Mouse (Mus musculus) kidney, embryonic 16.5 days (tissue): ENCODE data around the gene Sipa1l2. TPM values are rescaled to one million over a fixed set of nuclear protein-coding genes. Genes with fewer than 3 reads are reported as not detected.

Experiments
- ATAC-seq: fragments of 200-750 bp; cut with Nextera tagmentation; 2 replicates; pipeline ENCODE4 v1.8.0; 2017; ENCODE audit warnings: moderate TSS enrichment; ENCODE audit not compliant: low FRiP score, low TSS enrichment
- H3K27ac ChIP-seq: fragments of 300-500 bp; sonication (generic); 2 replicates; pipeline ENCODE4 v1.5.1; 2014; ENCODE audit warnings: low read length
- H3K27me3 ChIP-seq: fragments of 300-500 bp; sonication (generic); 2 replicates; pipeline ENCODE4 v1.6.1; 2014; ENCODE audit warnings: low read length, control low read depth, mixed read lengths; ENCODE audit not compliant: insufficient read depth
- H3K36me3 ChIP-seq: fragments of 300-500 bp; sonication (generic); 2 replicates; pipeline ENCODE4 v1.6.1; 2014; ENCODE audit warnings: low read length, control low read depth, mixed read lengths; ENCODE audit not compliant: insufficient read depth
- H3K4me1 ChIP-seq: fragments of 300-500 bp; sonication (generic); 2 replicates; pipeline ENCODE4 v1.6.1; 2014; ENCODE audit warnings: low read length, control low read depth, mixed read lengths; ENCODE audit not compliant: insufficient read depth
- H3K4me2 ChIP-seq: fragments of 300-500 bp; sonication (generic); replicated peaks from 2 replicates; pipeline ENCODE4 v1.6.1; 2014; ENCODE audit warnings: low read depth, low read length
- H3K4me3 ChIP-seq: fragments of 300-500 bp; sonication (generic); 2 replicates; pipeline ENCODE4 v1.5.1; 2014; ENCODE audit warnings: mild to moderate bottlenecking, low read length
- H3K9ac ChIP-seq: fragments of 300-500 bp; sonication (generic); replicated peaks from 2 replicates; pipeline ENCODE4 v1.6.1; 2014; ENCODE audit warnings: low read length
- H3K9me3 ChIP-seq: fragments of 300-500 bp; sonication (generic); 2 replicates; pipeline ENCODE4 v1.6.1; 2016; ENCODE audit warnings: low read length, control low read depth
- WGBS: fragments of 180-500 bp; shearing (Covaris S2); extraction: QIAGEN DNeasy Blood & Tissue Kit; methylation state at CpG from one replicate; pipeline ENCODE4 v1.1.7; 2014; 5-methylcytosine and 5-hydroxymethylcytosine counted together
- polyA plus RNA-seq: library from polyadenylated mRNA; unstranded; fragments of >200 nt; fragmentation: Nextera tagmentation; extraction: Ambion mirVana; gene quantifications from 2 replicates; pipeline ENCODE4 v1.2.1, GENCODE M21; 2015

Sipa1l2 gene
- polyA plus RNA-seq, 1 experiment from 2014 or later: 18.1 TPM

GRCm38 (mm10) chr8:125542893-125543613, 26.6 kb downstream of the Sipa1l2 start:
- Histone ChIP-seq H3K36me3 (no peaks in the 10 kb centered on the region), H3K9me3 (no peaks in the 10 kb centered on the region), H3K4me3 (no peak overlapping the region), H3K27ac (no peak overlapping the region), H3K4me1 (peaks cover 48% of the 10 kb centered on the region), H3K9ac (no peak overlapping the region), H3K27me3 (no peaks in the 10 kb centered on the region), H3K4me2 (no peak overlapping the region)
- no peak for ATAC-seq
- 57% methylated on average over 11 of the region's 11 CpGs for WGBS

- 63% methylated on average over 13 of the region's 13 CpGs for WGBS
- no peak overlapping the region for H3K4me3 ChIP-seq
- ATAC-seq: no peak
Measured at GRCm38 (mm10) chr8:125539056-125540013, 30.3 kb downstream of the Sipa1l2 start.

GRCm38 (mm10) chr8:125538265-125538664, 31.3 kb downstream of the Sipa1l2 start:
- no peak for ATAC-seq
- Histone ChIP-seq H3K4me3 (no peak overlapping the region), H3K36me3 (0 out of 2 replicates have a peak, but pooled peaks cover 10% of the 10 kb centered on the region), H3K4me2 (no peak overlapping the region), H3K9me3 (no peaks in the 10 kb centered on the region), H3K27me3 (no peaks in the 10 kb centered on the region), H3K4me1 (peaks cover 43% of the 10 kb centered on the region), H3K9ac (no peak overlapping the region), H3K27ac (no peak overlapping the region)
- 43% methylated on average over 6 of the region's 6 CpGs for WGBS

More at GRCm38 (mm10) chr8:125539056-125540013, 30.3 kb downstream of the Sipa1l2 start:
- Histone ChIP-seq H3K9me3 (no peaks in the 10 kb centered on the region), H3K9ac (no peak overlapping the region; the same call in 1 of the 2 replicates), H3K4me1 (peaks cover 39% of the 10 kb centered on the region), H3K36me3 (0 out of 2 replicates have a peak, but pooled peaks cover 10% of the 10 kb centered on the region), H3K27ac (no peak overlapping the region), H3K27me3 (no peaks in the 10 kb centered on the region), H3K4me2 (no peak overlapping the region)

GRCm38 (mm10) chr8:125533709-125534108, 35.9 kb downstream of the Sipa1l2 start:
- ATAC-seq: no peak
- Histone ChIP-seq H3K27me3 (no peaks in the 10 kb centered on the region), H3K27ac (no peak overlapping the region), H3K9ac (no peak overlapping the region), H3K4me2 (no peak overlapping the region), H3K4me3 (no peak overlapping the region), H3K9me3 (no peaks in the 10 kb centered on the region), H3K4me1 (peaks cover 52% of the 10 kb centered on the region), H3K36me3 (0 out of 2 replicates have a peak, but pooled peaks cover 10% of the 10 kb centered on the region)
- whole genome bisulfite sequencing: 40% methylated on average over 7 of the region's 7 CpGs

- Histone ChIP-seq H3K4me2 (no peak overlapping the region), H3K27ac (no peak overlapping the region), H3K4me3 (no peak overlapping the region), H3K9ac (no peak overlapping the region), H3K27me3 (no peaks in the 10 kb centered on the region), H3K36me3 (0 out of 2 replicates have a peak, but pooled peaks cover 10% of the 10 kb centered on the region), H3K4me1 (peaks cover 53% of the 10 kb centered on the region), H3K9me3 (no peaks in the 10 kb centered on the region)
- peak; percentile 39; the same call in 1 of the 2 replicates for ATAC-seq
- WGBS: 68% methylated on average over 8 of the region's 8 CpGs
Measured at GRCm38 (mm10) chr8:125532953-125533352, 36.7 kb downstream of the Sipa1l2 start.

- Histone ChIP-seq H3K9me3 (no peaks in the 10 kb centered on the region), H3K4me2 (no peak overlapping the region), H3K27me3 (no peaks in the 10 kb centered on the region), H3K27ac (0 out of 2 replicates have a peak overlapping the region, but pooled peaks have one; percentile 3), H3K36me3 (0 out of 2 replicates have a peak, but pooled peaks cover 6% of the 10 kb centered on the region), H3K4me3 (no peak overlapping the region), H3K4me1 (peaks cover 60% of the 10 kb centered on the region), H3K9ac (no peak overlapping the region)
- 39% methylated on average over 7 of the region's 7 CpGs for WGBS
- ATAC-seq: no peak
Measured at GRCm38 (mm10) chr8:125532177-125532576, 37.4 kb downstream of the Sipa1l2 start.

- Histone ChIP-seq H3K4me3 (no peak overlapping the region), H3K9me3 (no peaks in the 10 kb centered on the region), H3K27ac (no peak overlapping the region), H3K36me3 (0 out of 2 replicates have a peak, but pooled peaks cover 4% of the 10 kb centered on the region), H3K4me2 (no peak overlapping the region), H3K27me3 (no peaks in the 10 kb centered on the region), H3K4me1 (peaks cover 65% of the 10 kb centered on the region), H3K9ac (no peak overlapping the region)
- ATAC-seq: no peak
- WGBS: 38% methylated on average over 1 of the region's 1 CpGs
Measured at GRCm38 (mm10) chr8:125531640-125532039, 38.0 kb downstream of the Sipa1l2 start.

- Histone ChIP-seq H3K9me3 (no peaks in the 10 kb centered on the region), H3K36me3 (no peaks in the 10 kb centered on the region), H3K27ac (no peak overlapping the region), H3K4me3 (no peak overlapping the region), H3K4me1 (peaks cover 66% of the 10 kb centered on the region), H3K4me2 (no peak overlapping the region), H3K9ac (no peak overlapping the region), H3K27me3 (no peaks in the 10 kb centered on the region)
- no peak for ATAC-seq
- WGBS: 36% methylated on average over 6 of the region's 6 CpGs
Measured at GRCm38 (mm10) chr8:125531088-125531438, 38.5 kb downstream of the Sipa1l2 start.

- H3K4me3 ChIP-seq: no peak overlapping the region
- H3K36me3 ChIP-seq: no peaks in the 10 kb centered on the region
- H3K9ac ChIP-seq: no peak overlapping the region
- ATAC-seq: no peak
- peaks cover 68% of the 10 kb centered on the region for H3K4me1 ChIP-seq
- no peak overlapping the region for H3K27ac ChIP-seq
- H3K27me3 ChIP-seq: no peaks in the 10 kb centered on the region
- H3K9me3 ChIP-seq: no peaks in the 10 kb centered on the region
- WGBS: 65% methylated on average over 15 of the region's 15 CpGs
- no peak overlapping the region for H3K4me2 ChIP-seq
Measured at GRCm38 (mm10) chr8:125530187-125531087, 39.2 kb downstream of the Sipa1l2 start.
